Mouse (Mus musculus) neural tube, embryonic 14.5 days (tissue): ENCODE results near the gene Bud31. TPM values are rescaled to one million over a fixed set of nuclear protein-coding genes. Genes with fewer than 3 reads are reported as not detected.
"Not testable (repeated sequence)": the region's sequence is repeated elsewhere in the genome, so short reads cannot be mapped to it uniquely, and the experiment has no call there.

ENCODE experiments used
- ATAC-seq: fragments of 200-750 bp; cut with Nextera tagmentation; 2 replicates; pipeline ENCODE4 v1.8.0; 2017; ENCODE audit warnings: low read depth, mild to moderate bottlenecking, moderate TSS enrichment, moderate library complexity
- H3K27ac ChIP-seq: fragments of 300-500 bp; sonication (generic); 2 replicates; pipeline ENCODE4 v1.5.1; 2014; ENCODE audit warnings: low read depth, mild to moderate bottlenecking, control low read depth, low read length, moderate library complexity, mixed read lengths
- H3K27me3 ChIP-seq: fragments of 300-500 bp; sonication (generic); 2 replicates; pipeline ENCODE4 v1.6.1; 2014; ENCODE audit warnings: low read length; ENCODE audit not compliant: control insufficient read depth, insufficient read depth
- H3K36me3 ChIP-seq: fragments of 300-500 bp; sonication (generic); 2 replicates; pipeline ENCODE4 v1.6.1; 2014; ENCODE audit warnings: low read length, mixed read lengths; ENCODE audit not compliant: control insufficient read depth, insufficient read depth
- H3K4me1 ChIP-seq: fragments of 300-500 bp; sonication (generic); 2 replicates; pipeline ENCODE4 v1.6.1; 2014; ENCODE audit warnings: low read length; ENCODE audit not compliant: control insufficient read depth, insufficient read depth
- H3K4me2 ChIP-seq: fragments of 300-500 bp; sonication (generic); 2 replicates; pipeline ENCODE4 v1.6.1; 2014; ENCODE audit warnings: mild to moderate bottlenecking, low read depth, low read length, control low read depth
- H3K4me3 ChIP-seq: fragments of 300-500 bp; sonication (generic); 2 replicates; pipeline ENCODE4 v1.5.1; 2014; ENCODE audit warnings: low read depth, low read length, control low read depth, mixed read lengths
- H3K9ac ChIP-seq: fragments of 300-500 bp; sonication (generic); replicated peaks from 2 replicates; pipeline ENCODE4 v1.6.1; 2014; ENCODE audit warnings: low read depth, mild to moderate bottlenecking, control low read depth, low read length, mixed read lengths
- H3K9me3 ChIP-seq: fragments of 300-500 bp; sonication (generic); 2 replicates; pipeline ENCODE4 v1.6.1; 2016; ENCODE audit warnings: low read length; ENCODE audit not compliant: control insufficient read depth
- WGBS: fragments of 180-500 bp; shearing (Covaris S2); extraction: QIAGEN DNeasy Blood & Tissue Kit; methylation state at CpG from one replicate; pipeline ENCODE4 v1.1.7; 2014; 5-methylcytosine and 5-hydroxymethylcytosine counted together
- polyA plus RNA-seq: library from polyadenylated mRNA; unstranded; fragments of >200 nt; fragmentation: Nextera tagmentation; extraction: Ambion mirVana; gene quantifications from 2 replicates; pipeline ENCODE4 v1.2.1, GENCODE M21; 2014

The Bud31 gene
- 182 and 198 TPM in 2 replicates for polyA plus RNA-seq

- Histone ChIP-seq H3K4me1 (peaks cover 19% of the 10 kb centered on the region), H3K4me3 (peak within 1 kb of the TSS; percentile 97), H3K27ac (peak within 1 kb of the TSS; percentile 96), H3K9ac (peak within 1 kb of the TSS; percentile 85), H3K27me3 (no peaks in the 10 kb centered on the region), H3K36me3 (peaks cover 35% of the 10 kb centered on the region), H3K9me3 (no peaks in the 10 kb centered on the region), H3K4me2 (peak within 1 kb of the TSS; percentile 92)
- peak; percentile 95 for ATAC-seq
- WGBS = under 1% methylated on average over 84 of the region's 84 CpGs
Observed at GRCm38 (mm10) chr5:145139571-145140519, at the start of gene Bud31, which contains the start of gene Pdap1. Gene Bud31 (plus strand): TSS chr5:145140362. Gene Pdap1 (minus strand): TSS chr5:145140238.

DNA sequence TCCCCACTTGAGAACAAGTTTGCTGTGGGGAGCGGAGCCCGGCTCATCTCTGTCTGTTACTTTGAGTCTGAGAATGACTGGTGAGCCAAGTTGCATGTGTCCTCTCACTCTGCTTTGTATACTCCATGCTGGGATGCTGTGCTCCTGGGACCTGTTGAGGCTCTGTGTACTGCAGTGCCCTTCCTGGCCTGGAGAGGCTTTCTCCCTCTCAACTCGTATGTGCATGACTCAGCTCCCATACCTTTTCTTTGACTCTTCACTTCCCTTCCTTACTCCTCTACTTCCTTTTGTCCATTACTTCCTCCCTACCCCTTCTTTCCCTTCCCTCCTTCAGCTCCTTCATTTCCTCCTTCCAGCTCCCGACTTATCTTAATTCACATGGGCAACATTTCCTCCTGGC, 44.0 kb upstream of the Bud31 start:
- Histone ChIP-seq H3K4me1 (no peaks in the 10 kb centered on the region), H3K36me3 (peaks cover 76% of the 10 kb centered on the region), H3K9me3 (no peaks in the 10 kb centered on the region), H3K27ac (no peak overlapping the region), H3K27me3 (no peaks in the 10 kb centered on the region), H3K9ac (no peak overlapping the region), H3K4me3 (no peak overlapping the region), H3K4me2 (no peak overlapping the region)
- no peak for ATAC-seq
- 90% methylated on average over 4 of the region's 4 CpGs for WGBS

DNA sequence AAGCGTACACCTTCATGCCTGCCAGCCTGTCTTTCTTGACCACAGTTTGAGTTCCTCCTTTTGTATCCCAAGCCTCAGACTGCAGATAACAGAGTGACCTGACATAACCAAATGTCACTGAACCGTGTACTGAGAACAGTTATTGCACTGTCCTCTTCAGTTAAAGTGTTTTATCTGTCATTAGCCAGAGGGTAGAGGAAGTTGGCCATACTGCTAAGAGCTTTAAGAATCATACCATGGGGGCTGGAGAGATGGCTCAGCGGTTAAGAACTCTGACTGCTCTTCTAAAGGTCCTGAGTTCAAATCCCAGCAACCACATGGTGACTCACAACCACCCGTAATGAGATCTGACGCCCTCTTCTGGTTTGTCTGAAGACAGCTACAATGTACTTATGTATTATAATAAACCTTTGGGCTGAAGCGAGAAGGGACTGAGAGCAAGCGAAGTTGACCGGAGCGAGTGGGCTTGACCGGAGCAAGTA, 41.8 kb upstream of the Bud31 start:
- Histone ChIP-seq H3K4me2 (no peak overlapping the region), H3K4me1 (no peaks in the 10 kb centered on the region), H3K27me3 (no peaks in the 10 kb centered on the region), H3K36me3 (peaks cover 70% of the 10 kb centered on the region), H3K9ac (no peak overlapping the region), H3K27ac (no peak overlapping the region), H3K9me3 (no peaks in the 10 kb centered on the region), H3K4me3 (no peak overlapping the region)
- WGBS = 96% methylated on average over 10 of the region's 10 CpGs
- ATAC-seq = no peak

- Histone ChIP-seq H3K4me3 (no peak overlapping the region), H3K36me3 (peaks cover 77% of the 10 kb centered on the region), H3K4me2 (no peak overlapping the region), H3K4me1 (no peaks in the 10 kb centered on the region), H3K27me3 (no peaks in the 10 kb centered on the region), H3K9ac (no peak overlapping the region), H3K27ac (no peak overlapping the region), H3K9me3 (no peaks in the 10 kb centered on the region)
- 96% methylated on average over 9 of the region's 9 CpGs for WGBS
- ATAC-seq = no peak
Observed at GRCm38 (mm10) chr5:145100960-145101359, 39.2 kb upstream of the Bud31 start.

DNA sequence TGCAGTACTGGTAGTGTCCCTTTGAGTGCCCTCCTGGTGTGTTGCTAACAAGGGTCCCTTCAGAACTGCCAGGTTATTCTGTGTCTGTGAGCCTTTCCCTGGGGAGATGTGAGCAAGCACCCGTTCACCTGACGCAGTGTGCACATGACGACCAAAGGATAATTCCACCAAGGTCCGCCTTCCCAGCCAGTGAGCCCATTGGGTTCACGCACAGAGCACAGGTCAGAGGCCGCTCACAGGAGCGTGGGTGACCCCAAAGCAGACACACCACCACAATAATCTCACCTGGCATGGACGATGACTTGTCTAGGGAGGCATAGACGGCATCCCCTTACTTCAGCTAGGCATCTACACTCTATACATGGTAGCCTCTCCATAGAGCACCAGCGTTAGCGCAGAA, 38.7 kb upstream of the Bud31 start:
- not testable (repeated sequence) for H3K4me1 ChIP-seq, H3K4me2 ChIP-seq, H3K4me3 ChIP-seq, H3K9me3 ChIP-seq, H3K27ac ChIP-seq, H3K27me3 ChIP-seq, ATAC-seq, H3K9ac ChIP-seq
- 96% methylated on average over 11 of the region's 11 CpGs for WGBS
- H3K36me3 ChIP-seq = peaks cover 77% of the 10 kb centered on the region

DNA sequence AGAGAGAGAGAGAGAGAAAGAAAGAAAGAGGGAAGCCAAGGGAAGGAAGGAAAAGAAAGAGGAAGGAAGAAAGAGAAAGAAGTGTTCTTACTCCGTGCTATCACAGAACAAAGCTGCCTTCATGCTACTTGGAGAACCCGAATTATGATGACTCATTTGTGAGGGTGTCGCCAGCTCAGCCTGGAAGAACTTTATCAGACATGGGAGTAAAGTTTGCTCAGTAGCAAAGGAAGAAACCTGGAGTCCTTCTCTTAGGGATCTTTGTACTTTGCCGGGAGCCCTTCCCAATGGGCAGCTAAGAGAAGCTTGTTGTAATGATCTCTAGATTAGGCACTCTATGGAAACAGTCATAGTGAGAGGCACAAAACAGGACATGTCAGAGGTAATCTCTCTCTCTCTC, 37.5 kb upstream of the Bud31 start:
- Histone ChIP-seq H3K9ac (no peak overlapping the region), H3K9me3 (no peaks in the 10 kb centered on the region), H3K27ac (no peak overlapping the region), H3K4me3 (no peak overlapping the region), H3K4me2 (no peak overlapping the region), H3K27me3 (no peaks in the 10 kb centered on the region), H3K36me3 (peaks cover 73% of the 10 kb centered on the region), H3K4me1 (no peaks in the 10 kb centered on the region)
- no peak for ATAC-seq
- 95% methylated on average over 4 of the region's 4 CpGs for whole genome bisulfite sequencing

- ATAC-seq = peak; percentile 65; the same call in 1 of the 2 replicates
- 75% methylated on average over 9 of the region's 9 CpGs for WGBS
- H3K4me3 ChIP-seq = no peak overlapping the region
Observed at GRCm38 (mm10) chr5:145104328-145104727, 35.8 kb upstream of the Bud31 start.

DNA sequence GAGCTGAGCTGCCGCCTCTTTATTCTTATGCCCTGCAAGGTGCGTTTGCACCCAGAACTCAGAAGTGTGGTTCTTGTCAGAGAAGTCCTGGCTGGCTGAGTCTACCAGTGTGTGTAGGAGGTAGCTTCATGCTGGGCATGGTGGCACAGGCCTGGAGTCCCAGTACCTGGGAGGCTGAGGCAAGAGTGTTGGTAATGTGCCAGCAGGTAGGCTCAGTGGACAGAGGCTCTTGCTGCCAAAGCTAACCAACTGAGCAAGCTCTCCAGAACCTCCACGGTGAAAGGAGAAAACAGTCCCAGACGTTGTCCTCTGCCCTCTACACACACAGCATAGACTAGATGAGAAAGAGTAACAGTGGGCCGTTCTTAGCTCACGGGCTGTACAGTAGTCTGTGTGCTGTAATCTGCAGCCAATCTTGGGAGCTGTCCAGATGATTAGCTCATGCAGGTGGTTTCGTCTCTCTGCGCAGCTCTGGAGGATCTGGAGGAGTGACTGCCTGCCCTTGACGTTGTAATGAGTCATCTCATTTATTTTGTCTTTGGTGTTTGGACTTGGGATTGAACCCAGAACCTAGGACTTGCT, 34.4 kb upstream of the Bud31 start:
- H3K36me3 ChIP-seq = peaks cover 79% of the 10 kb centered on the region
- H3K27ac ChIP-seq = no peak overlapping the region
- no peaks in the 10 kb centered on the region for H3K4me1 ChIP-seq
- H3K27me3 ChIP-seq = no peaks in the 10 kb centered on the region
- no peak overlapping the region for H3K4me2 ChIP-seq
- H3K4me3 ChIP-seq = no peak overlapping the region
- 98% methylated on average over 9 of the region's 9 CpGs for WGBS
- ATAC-seq = no peak
- no peaks in the 10 kb centered on the region for H3K9me3 ChIP-seq
- H3K9ac ChIP-seq = no peak overlapping the region

More at GRCm38 (mm10) chr5:145104328-145104727, 35.8 kb upstream of the Bud31 start:
- Histone ChIP-seq H3K4me2 (no peak overlapping the region), H3K36me3 (peaks cover 79% of the 10 kb centered on the region), H3K4me1 (no peaks in the 10 kb centered on the region), H3K9me3 (no peaks in the 10 kb centered on the region), H3K27me3 (no peaks in the 10 kb centered on the region), H3K27ac (no peak overlapping the region), H3K9ac (no peak overlapping the region)

DNA sequence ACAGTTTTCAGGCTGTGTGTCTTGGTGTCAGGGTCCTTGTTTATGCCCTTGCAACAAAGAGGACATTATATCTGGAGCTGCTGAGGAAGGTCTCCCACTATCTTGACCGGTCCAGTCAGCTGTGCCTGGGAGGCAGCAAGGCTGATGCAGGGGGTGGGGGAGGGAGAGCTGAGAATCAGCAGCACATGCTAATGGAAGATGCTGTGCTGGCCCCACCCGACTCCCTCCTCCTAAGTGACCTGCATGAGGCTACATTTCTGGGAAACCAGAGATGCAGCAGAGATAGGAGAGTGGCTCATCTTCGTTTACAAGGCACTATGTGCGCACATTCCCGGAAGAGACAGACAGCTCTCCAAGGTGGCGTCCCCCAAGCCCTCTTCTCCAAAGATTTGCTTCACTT, 29.8 kb upstream of the Bud31 start:
- peaks cover 46% of the 10 kb centered on the region for H3K36me3 ChIP-seq
- H3K4me3 ChIP-seq = no peak overlapping the region
- H3K27me3 ChIP-seq = no peaks in the 10 kb centered on the region
- no peak overlapping the region for H3K4me2 ChIP-seq
- H3K9me3 ChIP-seq = no peaks in the 10 kb centered on the region
- no peak overlapping the region for H3K9ac ChIP-seq
- no peak overlapping the region for H3K27ac ChIP-seq
- 90% methylated on average over 6 of the region's 6 CpGs for WGBS
- H3K4me1 ChIP-seq = no peaks in the 10 kb centered on the region
- no peak for ATAC-seq
